Mouse (Mus musculus) liver, adult 2 months (tissue): ENCODE measurements around the gene Casz1. TPM values are rescaled to one million over a fixed set of nuclear protein-coding genes. Genes with fewer than 3 reads are reported as not detected.

Experiments
- DNase-seq: peaks from one replicate; pipeline ENCODE4 v3.0.0-alpha.2; 2011; ENCODE audit warnings: low read depth, low spot score; ENCODE audit errors: extremely low read depth
- H3K27ac ChIP-seq: fragments of 200-500 bp; replicated peaks from 2 replicates; pipeline ENCODE4 v1.5.1; 2012; ENCODE audit warnings: low read depth, mild to moderate bottlenecking, control low read depth, inconsistent platforms, low read length; ENCODE audit not compliant: insufficient read depth
- H3K27me3 ChIP-seq: fragments of 200-500 bp; 2 replicates; pipeline ENCODE4 v1.6.1; 2012; ENCODE audit warnings: mild to moderate bottlenecking, moderate library complexity, low read length, inconsistent platforms; ENCODE audit not compliant: control insufficient read depth, insufficient read depth
- H3K36me3 ChIP-seq: fragments of 200-500 bp; 2 replicates; pipeline ENCODE4 v1.6.1; 2012; ENCODE audit warnings: low read length, inconsistent platforms; ENCODE audit not compliant: control insufficient read depth, insufficient read depth
- H3K4me1 ChIP-seq: fragments of 200-500 bp; 2 replicates; pipeline ENCODE4 v1.6.1; 2011; ENCODE audit warnings: low read length; ENCODE audit not compliant: control insufficient read depth, insufficient read depth
- H3K4me3 ChIP-seq: fragments of 200-500 bp; 2 replicates; pipeline ENCODE4 v1.5.1; 2011; ENCODE audit warnings: low read depth, mild to moderate bottlenecking, control low read depth, low read length, moderate library complexity; ENCODE audit not compliant: insufficient read depth
- H3K79me2 ChIP-seq: fragments of 200-500 bp; 2 replicates; pipeline ENCODE4 v1.6.1; 2012; ENCODE audit warnings: inconsistent platforms, mild to moderate bottlenecking, low read length, moderate library complexity; ENCODE audit not compliant: control insufficient read depth, insufficient read depth
- H3K9ac ChIP-seq: fragments of 200-500 bp; 2 replicates; pipeline ENCODE4 v1.6.1; 2012; ENCODE audit warnings: low read depth, mild to moderate bottlenecking, control low read depth, inconsistent platforms, low read length
- CTCF ChIP-seq: fragments of 200-500 bp; IDR thresholded peaks from 2 replicates; pipeline ENCODE4 v1.5.1; 2011; ENCODE audit warnings: low read depth, low read length, control low read depth
- POLR2A ChIP-seq: fragments of 200-500 bp; IDR thresholded peaks from 2 replicates; pipeline ENCODE4 v1.6.1; 2011; ENCODE audit warnings: low read length, control low read depth; ENCODE audit not compliant: insufficient read depth; ENCODE audit errors: extremely low read depth
- WGBS: fragments of 180-500 bp; shearing (Covaris S2); methylation state at CpG from one replicate; pipeline ENCODE4 v1.1.7; 2018; 5-methylcytosine and 5-hydroxymethylcytosine counted together
- polyA plus RNA-seq: library from polyadenylated mRNA; depleted of rRNA; stranded (reverse); fragments of >200 nt; gene quantifications from 2 replicates; pipeline ENCODE4 v1.2.3, GENCODE M21; 2012
- total RNA-seq: library from RNA; depleted of rRNA; stranded (reverse); fragments of >200 nt; gene quantifications from 2 replicates; pipeline ENCODE4 v1.2.3, GENCODE M21; 2014

Casz1 gene
- total and polyA plus RNA-seq, 2 experiments = 0.09 to 0.24 TPM

GRCm38 (mm10) chr4:148925589-148926359 is 121.5 kb downstream of the Casz1 start:
- Histone ChIP-seq H3K79me2 (no peaks in the 10 kb centered on the region), H3K4me3 (no peak overlapping the region), H3K27ac (no peak overlapping the region), H3K36me3 (no peaks in the 10 kb centered on the region), H3K27me3 (no peaks in the 10 kb centered on the region), H3K9ac (no peak overlapping the region), H3K4me1 (no peaks in the 10 kb centered on the region)
- WGBS = 34% methylated on average over 18 of the region's 18 CpGs
- TF ChIP-seq CTCF (no peak), POLR2A (no peak)
- no peak for DNase-seq

GRCm38 (mm10) chr4:148926459-148926858 is 122.2 kb downstream of the Casz1 start:
- 75% methylated on average over 8 of the region's 8 CpGs for WGBS
- H3K79me2 ChIP-seq = no peaks in the 10 kb centered on the region
- no peaks in the 10 kb centered on the region for H3K4me1 ChIP-seq
- no peak overlapping the region for H3K4me3 ChIP-seq
- TF ChIP-seq POLR2A = no peak
- no peak for TF ChIP-seq CTCF
- H3K9ac ChIP-seq = no peak overlapping the region
- no peak overlapping the region for H3K27ac ChIP-seq
- H3K27me3 ChIP-seq = no peaks in the 10 kb centered on the region
- H3K36me3 ChIP-seq = no peaks in the 10 kb centered on the region
- DNase-seq = no peak

GRCm38 (mm10) chr4:148928316-148928715 is 124.1 kb downstream of the Casz1 start:
- DNase-seq = no peak
- WGBS = 56% methylated on average over 9 of the region's 9 CpGs
- Histone ChIP-seq H3K79me2 (no peaks in the 10 kb centered on the region), H3K36me3 (no peaks in the 10 kb centered on the region), H3K4me1 (no peaks in the 10 kb centered on the region), H3K27me3 (no peaks in the 10 kb centered on the region), H3K4me3 (no peak overlapping the region), H3K9ac (no peak overlapping the region), H3K27ac (no peak overlapping the region)
- TF ChIP-seq CTCF (no peak), POLR2A (no peak)

GRCm38 (mm10) chr4:148928876-148929275 is 124.6 kb downstream of the Casz1 start:
- 92% methylated on average over 16 of the region's 16 CpGs for WGBS
- Histone ChIP-seq H3K36me3 (no peaks in the 10 kb centered on the region), H3K9ac (no peak overlapping the region), H3K4me1 (no peaks in the 10 kb centered on the region), H3K79me2 (no peaks in the 10 kb centered on the region), H3K4me3 (no peak overlapping the region), H3K27ac (no peak overlapping the region), H3K27me3 (no peaks in the 10 kb centered on the region)
- no peak for DNase-seq
- TF ChIP-seq POLR2A = no peak
- TF ChIP-seq CTCF = no peak

- TF ChIP-seq CTCF (no peak), POLR2A (no peak)
- no peak for DNase-seq
- H3K4me1 ChIP-seq = no peaks in the 10 kb centered on the region
- no peaks in the 10 kb centered on the region for H3K36me3 ChIP-seq
- no peak overlapping the region for H3K9ac ChIP-seq
- no peak overlapping the region for H3K27ac ChIP-seq
- no peaks in the 10 kb centered on the region for H3K27me3 ChIP-seq
- no peaks in the 10 kb centered on the region for H3K79me2 ChIP-seq
- no peak overlapping the region for H3K4me3 ChIP-seq
- 92% methylated on average over 9 of the region's 9 CpGs for WGBS
Observed at GRCm38 (mm10) chr4:148930721-148931229, 126.5 kb downstream of the Casz1 start.

GRCm38 (mm10) chr4:148933109-148933508 is 128.9 kb downstream of the Casz1 start:
- no peaks in the 10 kb centered on the region for H3K79me2 ChIP-seq
- no peaks in the 10 kb centered on the region for H3K27me3 ChIP-seq
- no peaks in the 10 kb centered on the region for H3K4me1 ChIP-seq
- H3K4me3 ChIP-seq = no peak overlapping the region
- no peak for TF ChIP-seq POLR2A
- no peak for TF ChIP-seq CTCF
- no peak for DNase-seq
- H3K9ac ChIP-seq = no peak overlapping the region
- no peak overlapping the region for H3K27ac ChIP-seq
- 92% methylated on average over 13 of the region's 13 CpGs for WGBS
- no peaks in the 10 kb centered on the region for H3K36me3 ChIP-seq
